Mouse (Mus musculus) gastrocnemius, postnatal 10 days (tissue): ENCODE results near the gene Bbs10. TPM values are rescaled to one million over a fixed set of nuclear protein-coding genes. Genes with fewer than 3 reads are reported as not detected.

Source experiments
- DNase-seq: peaks from one replicate; pipeline ENCODE4 v3.0.0; 2021; ENCODE audit warnings: mixed read lengths
- long read RNA-seq, 2 experiments: library from polyadenylated mRNA; stranded (forward); transcript quantifications; one replicate each; pipeline ENCODE4 v2.0.0; 2021
- total RNA-seq, 2 experiments: library from RNA; stranded (reverse); gene quantifications; 2 replicates each; pipeline ENCODE4 v1.2.3; 2021

Bbs10 gene
- total RNA-seq, result 1 to 10 TPM; 2.2 to 2.7 TPM
- long read RNA-seq, experiment 1, partial matches to known transcripts, result 0 of 3 reads
- long read RNA-seq, experiment 1, other reads (novel, unspliced or antisense), result 0 of 3 reads
- long read RNA-seq, experiment 2, partial matches to known transcripts, result 0 of 3 reads
- long read RNA-seq, experiment 2, other reads (novel, unspliced or antisense), result 0 of 3 reads

DNA sequence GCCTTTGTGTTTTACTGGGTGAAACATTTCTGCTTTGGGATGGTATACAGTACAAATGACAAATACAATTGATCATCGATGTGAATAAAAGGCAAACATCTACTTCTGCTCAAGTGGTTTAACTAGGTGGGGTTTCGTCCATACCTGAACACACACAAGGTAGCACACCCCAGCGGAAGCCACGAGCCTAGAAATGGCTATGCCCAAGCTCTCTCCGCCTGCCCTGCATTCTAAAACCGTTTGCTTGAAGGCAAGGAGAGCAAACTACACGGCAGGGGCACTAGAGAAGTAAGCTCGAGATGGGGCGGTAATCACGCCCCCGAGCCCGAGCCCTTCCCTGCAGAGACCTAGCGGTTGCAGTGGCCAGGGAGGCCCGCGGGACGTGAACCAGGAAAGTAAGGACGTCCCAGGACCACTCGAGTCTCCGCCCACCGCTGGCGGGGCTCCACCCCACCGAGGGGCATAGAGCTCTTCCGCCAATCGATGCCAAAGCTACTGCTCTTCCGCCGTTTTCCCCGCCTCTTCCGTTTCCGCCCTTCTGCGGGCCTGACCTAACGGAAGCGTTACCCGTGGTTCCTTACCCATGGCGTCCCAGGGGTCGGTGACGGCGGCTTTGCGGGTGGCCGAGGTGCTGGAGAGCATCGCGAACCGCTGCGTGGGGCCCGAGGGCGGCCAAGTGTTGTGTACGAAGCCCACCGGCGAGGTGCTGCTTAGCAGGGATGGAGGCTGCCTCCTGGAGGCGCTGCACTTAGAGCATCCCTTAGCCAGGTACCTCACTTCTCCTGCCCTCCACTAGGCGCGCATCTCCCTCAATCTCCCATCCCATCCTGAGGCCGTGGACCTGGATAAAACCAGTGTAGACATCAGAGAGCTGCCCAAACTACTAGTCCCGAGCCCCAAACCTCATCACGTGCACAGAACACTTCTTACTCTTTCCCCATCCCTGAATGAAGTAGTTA, at the start of gene Bbs10:
Gene Bbs10, plus strand, starts transcription at position 540 of the 959 bp plus-strand sequence.
- peak; percentile 98 for DNase-seq

DNA sequence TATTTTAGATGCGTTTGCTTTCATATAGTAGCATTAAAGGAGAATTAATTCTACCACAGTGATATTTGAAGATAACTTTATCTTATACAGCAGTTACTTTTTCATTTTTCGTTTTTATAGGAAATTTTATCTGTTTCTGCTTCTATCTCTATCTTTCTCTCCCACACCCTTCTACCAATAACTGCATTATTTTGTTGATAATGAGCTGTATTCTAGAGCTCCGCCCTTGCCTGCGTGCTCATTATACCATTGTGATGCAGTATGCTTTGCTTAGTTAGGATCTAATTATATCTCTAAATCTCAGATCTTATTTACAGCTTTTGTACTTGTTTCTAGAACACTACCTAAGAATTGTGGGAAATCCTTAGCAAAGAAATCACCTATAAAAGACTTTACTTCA, 48.3 kb upstream of the Bbs10 start:
- DNase-seq, result no peak

DNA sequence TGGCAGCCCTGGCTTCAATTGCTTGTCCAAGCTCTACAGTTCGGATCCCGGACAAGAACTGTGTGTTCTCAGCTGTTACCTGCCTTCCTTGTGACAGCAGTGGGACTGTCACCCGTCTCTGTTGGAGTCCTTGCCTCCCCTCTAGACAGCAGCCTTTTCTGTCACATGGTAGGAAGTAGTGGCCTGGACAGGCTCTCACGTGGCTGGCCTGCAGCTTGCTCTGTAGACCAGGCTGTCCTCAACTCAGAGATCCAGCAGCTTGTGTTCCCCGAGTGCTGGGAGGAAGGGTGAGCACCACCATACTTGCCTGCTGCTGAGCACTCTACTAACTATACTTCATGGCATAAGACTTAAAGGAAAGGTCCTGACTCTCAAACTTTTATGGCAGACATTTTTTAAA, 46.8 kb upstream of the Bbs10 start:
- no peak for DNase-seq

DNA sequence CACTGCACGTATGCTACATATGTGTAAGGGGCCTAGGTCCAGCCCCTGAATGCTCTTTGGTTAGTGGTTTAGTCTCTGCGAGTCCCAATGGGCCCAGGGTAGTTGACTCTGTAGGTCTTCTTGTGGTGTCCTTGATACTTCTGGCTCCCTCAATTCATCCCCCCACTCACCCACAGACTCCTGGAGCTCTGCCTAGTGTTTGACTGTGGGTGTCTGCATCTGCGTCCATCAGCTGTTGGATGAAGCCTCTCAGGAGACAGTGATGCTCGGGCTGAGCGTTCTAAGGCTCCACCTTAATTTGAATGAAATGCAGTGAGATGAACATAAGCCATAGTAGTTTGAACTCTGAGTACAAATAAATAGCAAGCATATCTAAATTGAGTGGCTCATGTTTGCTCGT, 43.3 kb upstream of the Bbs10 start:
- no peak for DNase-seq

DNA sequence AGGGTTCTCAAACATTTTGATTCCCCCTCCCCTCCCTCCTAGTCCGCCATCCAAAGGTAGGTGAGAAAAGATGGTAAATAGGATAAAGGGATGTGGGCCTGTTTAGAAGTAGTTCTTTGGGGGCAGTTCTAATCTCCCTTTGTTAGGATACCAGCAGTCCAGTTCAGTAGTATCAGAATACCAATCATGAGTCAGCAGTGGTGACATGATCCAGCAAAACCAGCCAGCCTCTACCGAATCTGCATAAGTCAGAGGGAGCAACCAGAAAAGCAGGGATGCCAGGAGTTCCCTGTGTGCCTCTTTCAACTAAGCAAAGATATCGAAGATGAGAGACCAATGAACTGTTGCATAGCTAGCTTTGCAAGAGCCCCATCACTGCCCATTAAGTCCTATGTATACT, 42.3 kb upstream of the Bbs10 start:
- DNase-seq, result no peak

DNA sequence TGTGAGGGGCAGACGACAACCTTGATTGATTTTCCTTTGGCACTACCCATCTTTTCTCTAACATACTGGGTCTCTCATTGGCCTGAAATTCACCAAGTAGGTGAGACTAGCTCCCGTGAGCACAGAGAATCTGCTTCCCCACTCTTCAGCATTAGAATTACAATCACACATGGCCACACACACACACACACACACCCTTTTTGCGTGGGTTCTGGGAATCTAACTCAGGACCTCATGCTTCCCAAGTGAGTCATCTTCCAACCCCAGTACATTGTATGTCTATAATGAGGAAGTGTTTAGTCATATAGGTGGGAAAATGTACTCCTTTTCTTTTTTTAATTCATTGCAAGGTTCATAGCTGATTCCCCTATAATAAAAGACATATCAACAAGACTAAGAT, 41.1 kb upstream of the Bbs10 start:
- DNase-seq, result no peak

DNA sequence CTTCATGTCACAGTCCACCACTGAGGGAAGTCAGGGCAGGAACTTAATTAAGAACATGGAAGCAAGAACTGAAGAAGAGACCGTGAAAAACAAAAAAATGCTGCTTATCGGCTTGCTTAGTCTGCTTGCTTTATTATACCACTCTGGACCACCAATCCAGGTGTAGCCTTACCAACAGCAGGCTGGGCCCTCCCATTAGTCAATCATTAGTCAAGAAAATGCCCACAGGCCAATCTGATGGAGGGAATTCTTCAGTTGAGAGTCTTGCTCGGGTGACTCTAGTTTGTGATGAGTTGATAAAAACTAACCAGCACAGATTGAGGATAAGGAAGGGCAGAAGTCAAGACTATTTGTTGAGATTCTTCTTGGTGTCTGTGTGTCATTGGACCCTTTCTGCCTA, 40.2 kb upstream of the Bbs10 start:
- no peak for DNase-seq

DNA sequence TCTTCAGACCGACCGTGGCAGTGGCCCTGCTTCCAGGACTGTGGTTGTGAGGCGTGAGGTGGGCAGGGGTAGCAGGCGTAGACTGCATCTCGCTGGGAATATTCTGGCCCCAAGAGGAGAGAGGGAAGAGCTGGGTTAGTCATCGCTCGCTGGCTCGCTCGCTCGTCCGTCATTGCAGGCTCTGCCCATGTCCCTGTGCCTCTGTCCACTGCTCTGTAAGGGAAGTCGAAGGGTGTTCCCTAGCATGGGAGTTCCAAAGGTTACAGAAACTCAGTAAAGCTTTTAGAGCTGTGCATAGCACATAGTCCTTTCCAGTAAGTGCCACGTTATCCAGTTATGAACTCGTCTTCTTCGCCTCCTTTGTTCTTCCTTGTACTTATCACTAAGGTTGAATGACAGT, 26.8 kb upstream of the Bbs10 start:
- DNase-seq, result no peak

DNA sequence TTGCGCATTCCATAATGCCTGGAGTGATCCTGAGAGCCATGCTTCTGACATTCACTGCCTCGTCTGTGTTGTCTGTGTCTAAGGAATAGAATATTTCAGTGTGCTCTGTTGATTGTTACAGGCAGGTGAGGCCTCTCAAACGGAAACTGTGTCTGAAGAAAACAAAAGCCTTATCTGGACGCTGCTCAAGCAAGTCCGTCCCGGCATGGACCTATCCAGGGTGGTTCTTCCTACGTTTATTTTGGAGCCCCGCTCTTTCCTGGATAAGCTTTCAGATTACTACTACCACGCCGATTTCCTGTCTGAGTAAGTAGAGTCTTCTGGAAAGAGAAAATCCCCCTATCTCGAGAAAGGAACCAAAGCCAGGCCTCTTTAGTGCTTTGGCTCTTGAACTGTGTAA, 25.6 kb upstream of the Bbs10 start:
- no peak for DNase-seq

DNA sequence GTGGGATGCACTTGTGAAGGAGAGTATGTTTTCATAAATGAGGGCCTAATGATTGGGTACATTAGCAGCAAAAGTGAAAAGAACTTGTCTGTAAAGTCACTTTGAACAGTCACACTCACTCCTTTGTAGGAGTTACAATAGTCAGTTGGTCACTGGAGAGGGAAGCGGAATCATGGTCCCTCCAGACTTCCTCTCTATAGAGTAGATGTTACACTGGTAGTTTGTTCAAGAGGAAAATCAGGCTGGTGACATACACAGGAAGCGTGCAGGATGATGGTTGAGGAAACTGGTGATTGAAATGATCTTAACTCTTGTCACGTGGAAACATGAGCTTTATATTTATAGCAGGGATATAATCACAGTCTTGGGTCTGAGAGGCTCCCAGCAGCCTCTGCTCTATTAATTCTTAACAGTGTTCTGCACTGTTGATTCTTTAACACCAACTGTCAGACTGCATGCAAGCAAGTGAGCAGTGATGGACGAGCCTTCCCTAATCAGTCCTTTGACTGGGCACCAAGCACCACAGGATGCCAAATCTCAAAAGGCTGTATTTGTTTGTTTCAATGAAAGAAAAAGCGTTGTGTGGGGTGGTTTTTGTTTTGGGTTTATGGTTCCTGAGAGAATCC, 24.9 kb upstream of the Bbs10 start:
- no peak for DNase-seq

DNA sequence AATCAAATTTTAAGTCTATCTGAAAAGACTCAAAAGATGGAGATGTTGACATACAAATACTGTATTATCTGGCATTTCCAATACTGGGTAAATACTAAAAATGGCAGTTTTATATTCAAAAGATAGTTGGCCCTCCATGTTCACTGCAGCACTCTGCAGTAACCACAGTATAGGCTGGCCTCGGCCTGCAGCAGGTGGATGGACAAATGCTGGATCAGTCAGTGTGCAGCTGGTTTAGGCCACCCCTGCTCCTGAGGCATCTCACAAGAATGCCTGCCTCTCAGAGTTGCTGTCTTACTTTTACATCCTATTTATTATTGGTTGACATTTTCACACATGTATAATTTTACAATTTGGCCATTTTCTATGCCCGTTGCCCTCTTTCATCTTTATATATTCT, 22.7 kb upstream of the Bbs10 start:
- DNase-seq, result no peak

DNA sequence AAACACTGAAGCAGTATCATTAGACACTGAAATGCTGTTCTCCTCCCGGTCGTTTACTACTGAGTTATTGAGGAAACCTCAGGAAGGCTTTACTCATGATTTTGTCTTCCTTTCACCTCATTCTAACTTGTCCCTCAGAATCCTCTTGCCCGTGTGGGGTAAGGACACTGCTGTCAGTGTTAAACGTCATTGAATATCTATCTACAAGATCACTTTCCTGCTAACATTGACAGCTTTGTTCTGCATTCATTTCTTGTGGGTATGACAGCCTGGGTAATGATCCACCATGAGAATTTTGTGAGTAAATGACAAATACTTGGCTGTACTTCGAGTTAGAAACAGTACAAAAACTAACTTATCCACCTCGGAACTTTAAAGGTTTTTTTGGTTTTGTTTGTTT, 848 bp upstream of the Bbs10 start:
- DNase-seq, result no peak

DNA sequence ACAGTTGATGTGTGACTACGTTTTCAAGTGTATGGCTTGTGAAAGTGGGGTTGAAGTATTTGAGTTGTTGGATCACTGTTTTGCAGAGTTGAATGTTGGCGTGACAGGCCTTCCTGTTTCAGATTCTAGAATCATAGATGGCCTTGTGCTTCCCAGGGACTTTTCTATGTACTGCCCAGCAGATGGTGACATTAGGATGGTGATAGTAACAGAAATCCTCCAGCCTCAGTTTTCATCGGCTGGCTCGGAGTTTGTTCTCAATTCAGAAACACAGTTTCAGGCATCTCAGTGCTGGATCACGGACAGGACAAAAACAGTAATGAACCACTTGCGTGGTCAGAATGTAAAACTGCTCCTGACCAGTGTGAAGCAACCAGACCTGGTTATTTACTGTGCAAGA, 1.1 kb downstream of the Bbs10 start:
- no peak for DNase-seq

DNA sequence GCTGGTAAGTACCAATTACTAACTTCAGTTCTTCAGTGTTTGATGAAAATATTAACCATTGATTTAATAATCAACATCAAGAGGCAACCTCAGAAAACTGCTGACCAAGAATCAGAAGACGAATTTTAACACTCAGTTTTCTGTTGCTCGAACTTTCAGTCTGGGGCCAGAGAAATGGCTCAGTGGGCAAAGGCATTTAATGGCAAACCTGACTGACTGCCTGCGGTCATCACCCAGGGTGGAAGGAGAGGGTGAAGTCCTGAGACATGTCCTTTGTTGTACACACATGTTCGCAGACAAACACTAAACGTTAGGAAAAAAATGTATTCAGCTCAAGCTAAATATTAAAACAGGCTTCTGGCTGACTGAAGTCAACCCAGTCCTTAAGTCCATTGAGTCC, 2.6 kb downstream of the Bbs10 start:
- no peak for DNase-seq

DNA sequence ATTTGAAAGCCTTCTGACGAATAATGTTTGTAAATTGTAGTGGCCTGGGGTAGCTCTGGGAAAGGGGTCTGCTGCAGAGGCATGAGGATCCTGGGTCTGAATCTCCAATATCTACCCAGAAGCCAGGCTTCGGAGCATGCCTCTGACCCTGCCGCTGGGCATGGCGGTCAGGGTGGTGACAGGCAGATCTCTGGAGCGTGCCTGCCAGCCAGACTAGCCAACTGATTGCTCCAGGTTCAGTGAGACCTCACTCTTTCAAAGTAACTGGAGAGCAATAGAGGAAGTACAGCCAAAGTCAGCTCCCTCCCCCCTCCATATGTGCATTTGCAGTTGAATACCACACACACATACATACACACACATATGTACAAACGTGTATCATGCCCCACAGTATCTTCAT, 4.0 kb downstream of the Bbs10 start:
- DNase-seq, result no peak

DNA sequence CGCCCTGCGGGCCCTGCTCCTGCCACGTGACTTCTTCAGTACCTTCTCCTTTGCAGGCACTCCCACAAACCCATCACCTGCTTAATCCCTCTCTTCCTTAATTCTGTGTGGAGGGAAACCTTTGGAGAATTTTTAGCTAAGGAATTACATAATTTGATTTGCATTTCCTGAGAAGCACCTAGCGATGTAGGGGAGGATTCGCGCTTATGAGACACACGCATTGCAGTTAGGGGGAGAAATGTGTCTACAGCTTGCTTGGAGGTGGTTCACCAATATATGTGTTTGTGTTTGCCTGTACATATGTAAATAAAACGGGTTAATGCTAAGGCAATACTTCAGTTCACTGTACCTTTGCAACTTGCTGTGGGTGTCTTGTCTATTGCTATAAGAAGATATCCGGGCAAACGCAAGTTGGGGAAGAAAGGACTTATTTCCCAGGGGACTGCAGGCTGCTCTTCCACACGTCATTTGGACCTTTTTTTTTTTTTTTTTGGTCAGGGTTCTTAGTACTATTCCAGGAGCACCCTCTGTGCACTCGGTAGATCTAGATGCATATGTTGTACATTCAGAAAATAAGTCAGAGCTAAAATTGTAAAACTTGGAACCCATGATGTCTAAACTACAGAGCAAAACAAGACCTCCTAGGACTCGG, 10.5 kb downstream of the Bbs10 start:
- no peak for DNase-seq

DNA sequence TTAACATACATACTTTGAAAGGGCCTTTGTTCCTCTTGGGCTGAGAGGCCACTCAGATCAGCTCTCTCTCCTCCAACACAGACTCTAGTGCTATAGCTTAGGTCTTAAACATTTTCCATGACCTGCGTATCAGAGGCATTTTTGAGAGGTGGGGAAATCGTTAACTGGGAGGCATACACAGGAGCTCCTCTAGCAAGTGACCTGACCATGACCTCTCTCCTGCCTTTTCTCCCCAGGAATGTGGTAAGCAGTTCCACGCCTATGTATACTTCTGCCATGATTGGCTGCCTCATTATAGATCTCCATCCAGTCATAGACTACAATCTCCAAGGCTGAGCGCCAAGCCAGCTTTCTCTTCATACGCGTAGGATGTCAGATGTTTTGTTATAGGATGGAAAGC, 14.8 kb downstream of the Bbs10 start:
- no peak for DNase-seq

DNA sequence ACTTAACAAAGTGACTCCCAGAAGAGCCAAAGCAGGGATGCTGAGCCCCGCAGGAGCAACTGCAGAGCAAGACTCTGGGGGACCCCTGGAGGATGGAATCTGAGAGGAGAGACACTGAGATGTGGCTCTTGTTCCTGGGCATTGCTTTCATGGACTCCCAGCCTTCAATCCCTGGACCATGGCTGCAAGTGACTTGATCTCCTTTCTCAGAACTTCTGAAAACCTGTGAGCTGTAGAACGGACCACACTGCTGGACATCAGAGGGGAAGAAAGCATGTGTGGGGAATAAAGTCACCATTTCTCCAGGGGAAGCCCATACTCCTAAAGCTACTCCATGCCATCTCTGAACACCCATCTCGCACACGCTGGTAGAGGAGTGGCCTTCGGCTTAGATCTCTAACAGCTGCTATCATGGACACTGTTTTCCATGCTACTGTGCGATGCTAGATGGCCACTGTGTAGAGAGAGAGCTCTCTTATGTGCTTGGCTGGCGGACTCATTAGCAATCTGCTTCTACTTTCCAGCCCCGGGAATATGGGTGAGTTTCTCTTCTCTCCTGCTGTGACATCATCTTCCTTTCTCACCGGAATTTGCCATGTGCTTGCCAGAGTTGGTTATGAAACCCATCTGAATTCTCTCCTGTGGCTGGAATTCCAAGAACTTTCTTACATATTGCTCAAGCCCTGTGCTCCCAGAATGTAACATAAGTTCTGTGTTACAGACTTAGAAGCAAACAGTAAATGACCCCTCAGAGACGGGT, 16.3 kb downstream of the Bbs10 start:
- DNase-seq, result no peak

DNA sequence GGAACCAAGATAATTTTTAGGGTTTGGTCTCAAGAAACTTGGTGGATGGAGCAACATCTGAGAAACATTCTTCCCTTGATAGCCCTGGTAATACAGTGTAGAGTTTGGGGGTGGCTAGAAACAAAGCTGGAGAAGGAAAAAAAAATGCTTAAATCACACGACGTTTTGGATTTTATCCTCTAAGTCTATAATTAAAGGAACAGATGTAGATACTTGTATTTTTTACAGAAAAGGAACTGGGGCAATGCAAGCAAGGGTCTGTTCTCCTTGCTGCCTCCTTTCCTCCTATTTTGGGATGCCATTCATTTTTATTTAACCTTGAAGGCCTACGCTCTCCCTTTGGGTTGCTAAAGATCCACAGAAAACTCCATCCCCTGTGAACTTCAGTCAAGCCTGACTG, 17.5 kb downstream of the Bbs10 start:
- no peak for DNase-seq

DNA sequence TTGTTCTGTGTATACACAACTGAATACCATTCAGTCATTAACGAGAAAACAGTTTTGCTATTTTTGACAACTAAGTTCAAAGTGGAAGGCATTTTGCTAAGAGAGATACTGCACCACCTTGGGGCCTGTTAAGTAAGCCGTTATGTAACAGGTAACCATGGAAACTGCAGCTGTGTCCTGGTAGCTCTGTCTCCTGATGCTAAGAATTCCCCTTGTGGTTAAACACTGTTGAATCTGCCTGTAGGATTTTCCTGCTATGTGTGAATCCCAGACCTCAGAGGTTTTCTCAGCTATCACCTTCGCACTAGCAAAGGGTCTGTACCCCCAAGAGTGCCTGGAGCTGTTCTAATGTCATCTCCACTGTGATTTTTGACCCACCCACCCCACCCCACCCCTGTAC, 19.5 kb downstream of the Bbs10 start:
- no peak for DNase-seq

DNA sequence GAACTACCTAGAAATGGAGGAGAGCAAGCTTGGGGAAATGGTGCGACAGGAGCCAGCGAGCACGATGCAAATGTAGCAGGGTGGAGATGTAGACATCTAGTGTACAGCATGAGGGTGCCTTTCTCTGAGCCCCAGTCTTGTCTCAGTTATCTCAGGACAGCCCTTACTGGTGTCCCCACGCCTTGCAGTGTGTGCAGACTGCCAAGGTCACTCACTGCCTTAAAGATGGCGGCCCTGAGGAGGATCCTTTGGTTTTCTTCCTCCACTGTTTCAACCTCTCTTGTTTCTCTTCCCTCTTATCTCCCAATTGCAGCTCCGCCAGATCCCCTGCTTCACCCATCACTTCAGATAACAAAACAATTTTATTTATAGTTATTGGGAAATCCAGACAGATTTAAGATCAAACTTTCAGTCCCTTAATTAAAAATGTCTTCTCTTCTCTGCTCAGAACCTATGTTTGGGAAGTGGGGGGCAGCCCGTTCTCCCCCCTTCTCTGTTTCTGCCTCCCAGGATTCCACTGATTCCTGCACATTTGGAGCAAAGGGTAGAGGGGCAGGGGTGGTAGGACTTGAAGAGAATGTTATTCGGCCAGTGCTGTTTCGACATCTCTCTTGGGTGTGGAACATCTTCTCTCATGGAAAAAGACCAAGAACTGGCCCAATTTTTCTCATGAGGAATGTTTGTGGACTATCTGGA, 20.5 kb downstream of the Bbs10 start:
- no peak for DNase-seq

DNA sequence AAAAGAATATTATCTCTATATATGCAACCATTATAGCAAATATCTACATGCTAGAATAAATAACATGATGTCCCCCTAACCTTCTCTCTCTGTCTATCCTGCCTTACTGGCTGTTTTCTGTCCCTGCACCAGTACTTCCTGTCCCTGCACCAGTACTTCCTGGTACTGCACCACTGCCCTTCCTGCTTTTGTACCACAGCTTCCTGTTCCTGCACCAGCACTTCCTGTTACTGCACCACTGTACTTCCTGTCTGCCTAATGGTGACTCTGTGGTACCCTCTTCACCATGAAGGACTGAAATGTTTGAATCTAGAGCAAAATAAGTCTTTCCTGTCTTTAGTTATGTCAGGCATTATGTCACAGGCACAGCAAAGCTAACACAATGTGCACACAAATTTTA, 22.1 kb downstream of the Bbs10 start:
- no peak for DNase-seq
